Mouse (Mus musculus): Measurements from ENCODE around the gene Retnlb. TPM values are rescaled to one million over a fixed set of nuclear protein-coding genes. Genes with fewer than 3 reads are reported as not detected.

Gene Retnlb
- polyA plus RNA-seq, 1 experiment from 2014 or later = not detected

Other genes starting within 250 kb of the Retnlb start
- gene Trat1, start 44.8 kb upstream of the Retnlb start, polyA plus RNA-seq (2016; fragmentation: Nextera tagmentation; extraction: Ambion mirVana) = not detected in 2 replicates
- gene Retnla, start 25.7 kb downstream of the Retnlb start, polyA plus RNA-seq (2016; fragmentation: Nextera tagmentation; extraction: Ambion mirVana) = not detected in 2 replicates
- gene Retnlg, start 55.8 kb downstream of the Retnlb start, polyA plus RNA-seq (2016; fragmentation: Nextera tagmentation; extraction: Ambion mirVana) = not detected in 2 replicates
- 50.8 and 51.6 TPM in 2 replicates for gene Dzip3, start 177.3 kb downstream of the Retnlb start, polyA plus RNA-seq (2016; fragmentation: Nextera tagmentation; extraction: Ambion mirVana)
- gene Cip2a, start 177.3 kb downstream of the Retnlb start, polyA plus RNA-seq (2016; fragmentation: Nextera tagmentation; extraction: Ambion mirVana) = 38.5 and 39.0 TPM in 2 replicates
- not detected in 2 replicates for gene Myh15, start 240.6 kb downstream of the Retnlb start, polyA plus RNA-seq (2016; fragmentation: Nextera tagmentation; extraction: Ambion mirVana)

Measured in midbrain, embryonic 12.5 days (tissue).